Mouse (Mus musculus) embryonic facial prominence, embryonic 11.5 days (tissue): ENCODE data around the gene Ackr3. TPM values are rescaled to one million over a fixed set of nuclear protein-coding genes. Genes with fewer than 3 reads are reported as not detected.
A peak's percentile ranks its signal among the peaks of the same experiment; 100 is the strongest.

ENCODE experiments used
- ATAC-seq: fragments of 200-750 bp; cut with Nextera tagmentation; replicated peaks from 2 replicates; pipeline ENCODE4 v1.8.0; 2017; ENCODE audit warnings: low read depth; ENCODE audit not compliant: insufficient number of reproducible peaks, low FRiP score, low TSS enrichment
- DNase-seq: peaks from one replicate; pipeline ENCODE4 v3.0.0-alpha.2; 2015; ENCODE audit warnings: low spot score
- H3K27ac ChIP-seq: fragments of 300-500 bp; sonication (generic); replicated peaks from 2 replicates; pipeline ENCODE4 v1.5.1; 2014; ENCODE audit warnings: mild to moderate bottlenecking, low read depth, low read length, control low read depth
- H3K27me3 ChIP-seq: fragments of 300-500 bp; sonication (generic); 2 replicates; pipeline ENCODE4 v1.6.1; 2014; ENCODE audit warnings: mild to moderate bottlenecking, low read length, moderate library complexity, mixed read lengths; ENCODE audit not compliant: control insufficient read depth, insufficient read depth
- H3K36me3 ChIP-seq: fragments of 300-500 bp; sonication (generic); replicated peaks from 2 replicates; pipeline ENCODE4 v1.6.1; 2014; ENCODE audit warnings: low read depth, mild to moderate bottlenecking, low read length, moderate library complexity, mixed read lengths; ENCODE audit not compliant: control insufficient read depth, insufficient read depth
- H3K4me1 ChIP-seq: fragments of 300-500 bp; sonication (generic); 2 replicates; pipeline ENCODE4 v1.6.1; 2014; ENCODE audit warnings: low read length, mixed read lengths; ENCODE audit not compliant: control insufficient read depth, insufficient read depth
- H3K4me2 ChIP-seq: fragments of 300-500 bp; sonication (generic); 2 replicates; pipeline ENCODE4 v1.6.1; 2014; ENCODE audit warnings: low read depth, mild to moderate bottlenecking, control low read depth, low read length, moderate library complexity
- H3K4me3 ChIP-seq: fragments of 300-500 bp; sonication (generic); 2 replicates; pipeline ENCODE4 v1.5.1; 2014; ENCODE audit warnings: low read depth, low read length, control low read depth
- H3K9ac ChIP-seq: fragments of 300-500 bp; sonication (generic); replicated peaks from 2 replicates; pipeline ENCODE4 v1.6.1; 2014; ENCODE audit warnings: mild to moderate bottlenecking, control low read depth, low read length
- H3K9me3 ChIP-seq: fragments of 300-500 bp; sonication (generic); replicated peaks from 2 replicates; pipeline ENCODE4 v1.6.1; 2016; ENCODE audit warnings: mild to moderate bottlenecking, low read length, inconsistent platforms, mixed read lengths; ENCODE audit not compliant: control insufficient read depth
- WGBS: fragments of 180-500 bp; shearing (Covaris S2); extraction: QIAGEN DNeasy Blood & Tissue Kit; methylation state at CpG from one replicate; pipeline ENCODE4 v1.1.7; 2014; 5-methylcytosine and 5-hydroxymethylcytosine counted together
- polyA plus RNA-seq: library from polyadenylated mRNA; unstranded; fragments of >200 nt; fragmentation: Nextera tagmentation; extraction: Ambion mirVana; gene quantifications from 2 replicates; pipeline ENCODE4 v1.2.1, GENCODE M21; 2014

Gene Ackr3
- polyA plus RNA-seq, 1 experiment from 2014 or later: 39.9 TPM

GRCm38 (mm10) chr1:90231591-90232490 lies 28.1 kb downstream of the Ackr3 start:
- H3K36me3 ChIP-seq: no peaks in the 10 kb centered on the region
- H3K9me3 ChIP-seq: no peaks in the 10 kb centered on the region
- peak; percentile 37 for DNase-seq
- no peaks in the 10 kb centered on the region; the same call in none of the 2 replicates for H3K4me1 ChIP-seq
- no peak for ATAC-seq
- H3K9ac ChIP-seq: no peak overlapping the region
- H3K27ac ChIP-seq: no peak overlapping the region
- no peaks in the 10 kb centered on the region for H3K27me3 ChIP-seq
- no peak overlapping the region for H3K4me2 ChIP-seq
- 49% methylated on average over 22 of the region's 22 CpGs for WGBS
- H3K4me3 ChIP-seq: no peak overlapping the region

- no peaks in the 10 kb centered on the region for H3K9me3 ChIP-seq
- H3K4me3 ChIP-seq: no peak overlapping the region
- no peak overlapping the region for H3K9ac ChIP-seq
- DNase-seq: no peak
- H3K4me2 ChIP-seq: no peak overlapping the region
- H3K36me3 ChIP-seq: no peaks in the 10 kb centered on the region
- no peak overlapping the region for H3K27ac ChIP-seq
- H3K27me3 ChIP-seq: no peaks in the 10 kb centered on the region
- ATAC-seq: no peak
- H3K4me1 ChIP-seq: no peaks in the 10 kb centered on the region; the same call in none of the 2 replicates
These were observed 28.7 kb downstream of the Ackr3 start for GRCm38 (mm10) chr1:90232491-90232885.

- H3K4me2 ChIP-seq: no peak overlapping the region
- no peaks in the 10 kb centered on the region for H3K27me3 ChIP-seq
- peak overlapping the region; percentile 48; the same call in 1 of the 2 replicates for H3K27ac ChIP-seq
- 27% methylated on average over 11 of the region's 11 CpGs for WGBS
- ATAC-seq (no peak), DNase-seq (peak; percentile 83)
- H3K36me3 ChIP-seq: no peaks in the 10 kb centered on the region
- no peaks in the 10 kb centered on the region; the same call in none of the 2 replicates for H3K4me1 ChIP-seq
- no peaks in the 10 kb centered on the region for H3K9me3 ChIP-seq
- no peak overlapping the region for H3K4me3 ChIP-seq
- no peak overlapping the region for H3K9ac ChIP-seq
These were observed 30.9 kb downstream of the Ackr3 start for GRCm38 (mm10) chr1:90234620-90235054.

- ATAC-seq (no peak), DNase-seq (no peak)
- H3K9ac ChIP-seq: no peak overlapping the region
- H3K4me1 ChIP-seq: no peaks in the 10 kb centered on the region; the same call in none of the 2 replicates
- no peaks in the 10 kb centered on the region for H3K27me3 ChIP-seq
- no peaks in the 10 kb centered on the region for H3K9me3 ChIP-seq
- H3K36me3 ChIP-seq: no peaks in the 10 kb centered on the region
- H3K4me3 ChIP-seq: no peak overlapping the region
- 92% methylated on average over 2 of the region's 2 CpGs for WGBS
- H3K27ac ChIP-seq: no peak overlapping the region
- no peak overlapping the region for H3K4me2 ChIP-seq
These were observed 32.9 kb downstream of the Ackr3 start for GRCm38 (mm10) chr1:90236640-90237039.

- no peak for ATAC-seq
- H3K4me3 ChIP-seq: no peak overlapping the region
- H3K4me1 ChIP-seq: no peaks in the 10 kb centered on the region; the same call in none of the 2 replicates
- H3K36me3 ChIP-seq: no peaks in the 10 kb centered on the region
- no peak overlapping the region for H3K9ac ChIP-seq
- H3K9me3 ChIP-seq: no peaks in the 10 kb centered on the region
- no peak overlapping the region for H3K27ac ChIP-seq
- 77% methylated on average over 9 of the region's 9 CpGs for WGBS
- DNase-seq: no peak
- H3K4me2 ChIP-seq: no peak overlapping the region
- no peaks in the 10 kb centered on the region for H3K27me3 ChIP-seq
These were observed 34.5 kb downstream of the Ackr3 start for GRCm38 (mm10) chr1:90238095-90238888.

GRCm38 (mm10) chr1:90239336-90240225 lies 35.8 kb downstream of the Ackr3 start:
- Histone ChIP-seq H3K9ac (no peak overlapping the region), H3K9me3 (no peaks in the 10 kb centered on the region), H3K27me3 (no peaks in the 10 kb centered on the region), H3K4me3 (no peak overlapping the region), H3K4me1 (no peaks in the 10 kb centered on the region; the same call in 1 of the 2 replicates), H3K4me2 (no peak overlapping the region), H3K27ac (no peak overlapping the region), H3K36me3 (no peaks in the 10 kb centered on the region)
- ATAC-seq (no peak), DNase-seq (no peak)
- 88% methylated on average over 16 of the region's 16 CpGs for WGBS

GRCm38 (mm10) chr1:90240287-90240686 lies 36.5 kb downstream of the Ackr3 start:
- Histone ChIP-seq H3K9ac (no peak overlapping the region), H3K4me2 (no peak overlapping the region), H3K9me3 (no peaks in the 10 kb centered on the region), H3K36me3 (no peaks in the 10 kb centered on the region), H3K27me3 (no peaks in the 10 kb centered on the region), H3K4me1 (no peaks in the 10 kb centered on the region), H3K27ac (no peak overlapping the region), H3K4me3 (no peak overlapping the region)
- ATAC-seq (no peak), DNase-seq (no peak)
- 89% methylated on average over 4 of the region's 4 CpGs for WGBS
